Comparison of ENCODE assay signal across 8 mouse cellular contexts in genomic region chr11:98775348-98776051, GRCm38 (mm10). TPM values are rescaled to one million over a fixed set of nuclear protein-coding genes. Genes with fewer than 3 reads are reported as not detected.
A peak's percentile ranks its signal among the peaks of the same experiment; 100 is the strongest.
DNase-seq lines count a peak whose midpoint lies in the region; ATAC-seq and TF ChIP-seq lines count a peak whose summit lies in the region.

No protein-coding gene starts in this region.

- H3K9me3 ChIP-seq in forebrain, embryonic 14.5 days (replicated peaks; ENCODE audit: control insufficient read depth, low read length) = no peaks in the 10 kb centered on the region
- H3K9me3 ChIP-seq in neural tube, embryonic 15.5 days (replicated peaks) = no peaks in the 10 kb centered on the region

- intact Hi-C loops in heart, postnatal 14 days (cut with DNase I) = no loop called here

- peak overlapping the region; percentile 34 for H3K4me3 ChIP-seq in forebrain, embryonic 14.5 days (ENCODE audit: low read depth, low read length)
- peak overlapping the region; percentile 36 for H3K4me3 ChIP-seq in lung, adult 2 months (replicated peaks; ENCODE audit: extremely low read depth, low read depth, low read length)
- peak overlapping the region; percentile 47 for H3K4me3 ChIP-seq in neural tube, embryonic 15.5 days (replicated peaks)

- DNase-seq in ES-CJ7 (ENCODE audit: low read depth, low spot score) = peak; percentile 99
- peak; percentile 100 for DNase-seq in cerebellum, adult 11 months
- DNase-seq in forebrain, embryonic 14.5 days (ENCODE audit: low spot score) = peak; percentile 98
- peak; percentile 97 to 99 for DNase-seq in heart, postnatal 14 days
- DNase-seq in layer of hippocampus, adult 18-20 months (ENCODE audit: low spot score in 2 of 2) = peak; percentile 100
- peak; percentile 99 for DNase-seq in lung, adult 2 months
- peak; percentile 97 for DNase-seq in testis, postnatal 10 days (ENCODE audit: low spot score)

- TF ChIP-seq CTCF in lung, adult 2 months (IDR thresholded peaks at IDR 0.05; ENCODE audit: insufficient read depth, low read length) = no peak

- H3K27ac ChIP-seq in forebrain, embryonic 14.5 days (ENCODE audit: low read depth, low read length) = peak overlapping the region; percentile 55; the same call in 1 of the 2 replicates
- H3K27ac ChIP-seq in neural tube, embryonic 15.5 days (replicated peaks) = peak overlapping the region; percentile 78

- peaks cover 33% of the 10 kb centered on the region for H3K4me1 ChIP-seq in forebrain, embryonic 14.5 days (ENCODE audit: control insufficient read depth, insufficient read depth, low read length)
- H3K4me1 ChIP-seq in lung, adult 2 months (ENCODE audit: control insufficient read depth, insufficient read depth, low read length) = peaks cover 34% of the 10 kb centered on the region
- peaks cover 57% of the 10 kb centered on the region for H3K4me1 ChIP-seq in neural tube, embryonic 15.5 days

- no peaks in the 10 kb centered on the region for H3K27me3 ChIP-seq in forebrain, embryonic 14.5 days (replicated peaks; ENCODE audit: control insufficient read depth, insufficient read depth, low read length)
- H3K27me3 ChIP-seq in neural tube, embryonic 15.5 days (replicated peaks) = no peaks in the 10 kb centered on the region

- 9% methylated on average over 15 of the region's 15 CpGs for WGBS in forebrain, embryonic 14.5 days
- under 1% methylated on average over 15 of the region's 15 CpGs for WGBS in lung, adult 2 months
- 5% methylated on average over 15 of the region's 15 CpGs for WGBS in neural tube, embryonic 15.5 days

- H3K4me2 ChIP-seq in forebrain, embryonic 14.5 days (ENCODE audit: low read length) = peak overlapping the region; percentile 83
- H3K4me2 ChIP-seq in neural tube, embryonic 15.5 days = peak overlapping the region; percentile 96

- peak; percentile 10; the same call in 1 of the 2 replicates for TF ChIP-seq POLR2A in lung, adult 2 months (IDR thresholded peaks at IDR 0.05; ENCODE audit: borderline replicate concordance, extremely low read depth, low read depth, low read length)

- peak; percentile 88 for ATAC-seq in forebrain, embryonic 14.5 days
- ATAC-seq in neural tube, embryonic 15.5 days (ENCODE audit: low FRiP score) = peak; percentile 84

- H3K9ac ChIP-seq in forebrain, embryonic 14.5 days (ENCODE audit: low read length) = peak overlapping the region; percentile 63
- peak overlapping the region; percentile 61 for H3K9ac ChIP-seq in neural tube, embryonic 15.5 days (replicated peaks)

- peaks cover 10% of the 10 kb centered on the region for H3K36me3 ChIP-seq in forebrain, embryonic 14.5 days (ENCODE audit: control insufficient read depth, insufficient read depth, low read length)
- H3K36me3 ChIP-seq in neural tube, embryonic 15.5 days = peaks cover 6% of the 10 kb centered on the region

RNA-seq across cellular contexts. Expression of gene Nr1d1, which starts 0.4 kb away (rescaled TPM):
- 2.2 and 3.1 TPM in 2 replicates for polyA plus RNA-seq in forebrain, embryonic 14.5 days (2014; fragmentation: Nextera tagmentation; extraction: Ambion mirVana)
- 10 to 100 TPM; 20.7 to 31.5 TPM for total RNA-seq in heart, postnatal 14 days (2021)
- 10 to 100 TPM; 66.6 to 84.3 TPM for total RNA-seq in layer of hippocampus, adult 18-20 months (2021)
- 213 and 329 TPM in 2 replicates for polyA plus RNA-seq in lung, adult 2 months (2012; rRNA removed)
- 3.8 and 4.0 TPM in 2 replicates for polyA plus RNA-seq in neural tube, embryonic 15.5 days (2015; fragmentation: Nextera tagmentation; extraction: Ambion mirVana)

RNA-seq across cellular contexts. Expression of gene Msl1, which starts 19.8 kb away (rescaled TPM):
- polyA plus RNA-seq in forebrain, embryonic 14.5 days (2014; fragmentation: Nextera tagmentation; extraction: Ambion mirVana) = 19.3 and 20.5 TPM in 2 replicates
- 10 to 100 TPM; 71.2 to 71.8 TPM for total RNA-seq in heart, postnatal 14 days (2021)
- total RNA-seq in layer of hippocampus, adult 18-20 months (2021) = 100 to 1,000 TPM; 178 to 183 TPM
- 39.0 and 54.3 TPM in 2 replicates for polyA plus RNA-seq in lung, adult 2 months (2012; rRNA removed)
- 27.5 and 30.1 TPM in 2 replicates for polyA plus RNA-seq in neural tube, embryonic 15.5 days (2015; fragmentation: Nextera tagmentation; extraction: Ambion mirVana)

RNA-seq across cellular contexts. Expression of gene Casc3, which starts 29.2 kb away (rescaled TPM):
- 41.0 and 45.0 TPM in 2 replicates for polyA plus RNA-seq in forebrain, embryonic 14.5 days (2014; fragmentation: Nextera tagmentation; extraction: Ambion mirVana)
- total RNA-seq in heart, postnatal 14 days (2021) = 10 to 100 TPM; 23.6 to 25.0 TPM
- total RNA-seq in layer of hippocampus, adult 18-20 months (2021) = 10 to 100 TPM; 57.0 to 58.4 TPM
- 33.6 and 37.9 TPM in 2 replicates for polyA plus RNA-seq in lung, adult 2 months (2012; rRNA removed)
- polyA plus RNA-seq in neural tube, embryonic 15.5 days (2015; fragmentation: Nextera tagmentation; extraction: Ambion mirVana) = 44.3 and 46.8 TPM in 2 replicates

RNA-seq across cellular contexts. Expression of gene Thra, which starts 35.1 kb away (rescaled TPM):
- polyA plus RNA-seq in forebrain, embryonic 14.5 days (2014; fragmentation: Nextera tagmentation; extraction: Ambion mirVana) = 164 and 199 TPM in 2 replicates
- total RNA-seq in heart, postnatal 14 days (2021) = 100 to 1,000 TPM; 123 to 130 TPM
- total RNA-seq in layer of hippocampus, adult 18-20 months (2021) = 1,000 to 10,000 TPM; 1,110 to 1,111 TPM
- polyA plus RNA-seq in lung, adult 2 months (2012; rRNA removed) = 142 and 159 TPM in 2 replicates
- polyA plus RNA-seq in neural tube, embryonic 15.5 days (2015; fragmentation: Nextera tagmentation; extraction: Ambion mirVana) = 104 and 125 TPM in 2 replicates

RNA-seq across cellular contexts. Expression of gene Med24, which starts 46.3 kb away (rescaled TPM):
- 76.0 and 85.9 TPM in 2 replicates for polyA plus RNA-seq in forebrain, embryonic 14.5 days (2014; fragmentation: Nextera tagmentation; extraction: Ambion mirVana)
- 10 to 100 TPM; 49.5 to 49.8 TPM for total RNA-seq in heart, postnatal 14 days (2021)
- total RNA-seq in layer of hippocampus, adult 18-20 months (2021) = 100 to 1,000 TPM; 126 TPM
- polyA plus RNA-seq in lung, adult 2 months (2012; rRNA removed) = 45.0 and 55.1 TPM in 2 replicates
- polyA plus RNA-seq in neural tube, embryonic 15.5 days (2015; fragmentation: Nextera tagmentation; extraction: Ambion mirVana) = 59.6 and 60.9 TPM in 2 replicates

Comparison
In these comparisons a context has a peak if more than half of its experiments do, and no peak if none do; other contexts are left out.
1. Peak in every context shown above with its lines: DNase-seq, ATAC-seq, H3K4me3 ChIP-seq and H3K27ac ChIP-seq.
2. RNA of gene Nr1d1, which starts 0.4 kb away (polyA plus RNA-seq): 213 to 329 TPM in lung, adult 2 months; 3.8 to 4.0 TPM in neural tube, embryonic 15.5 days and 2.2 to 3.1 TPM in forebrain, embryonic 14.5 days; every median in the first group is over 10 times any median in the second.